Mouse (Mus musculus): ENCODE results near the gene Glra1.

DNA sequence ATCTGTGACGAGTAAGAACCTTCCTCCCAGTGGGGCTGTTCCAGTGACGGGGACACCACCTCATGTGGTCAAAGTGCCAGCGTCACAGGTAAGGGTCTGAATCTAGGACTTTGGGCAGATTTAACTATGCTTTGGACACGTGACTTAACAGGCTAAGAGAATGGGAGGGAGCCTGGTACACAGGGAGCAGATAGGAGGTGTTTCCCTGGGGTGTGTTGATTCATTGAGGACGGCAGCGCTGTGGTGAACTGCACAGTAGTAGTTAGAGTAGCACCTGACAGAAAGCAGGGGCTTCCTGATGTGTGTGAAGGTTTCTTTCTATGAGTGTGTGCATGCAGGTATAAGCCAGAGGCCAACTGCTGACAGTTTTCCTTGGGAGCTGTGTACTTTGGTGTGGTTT, 111.8 kb downstream of the Glra1 start:
- TF ChIP-seq GATA1 (IDR thresholded peaks at IDR 0.05; ENCODE audit: borderline replicate concordance, low read length) (no peak), CTCF (IDR thresholded peaks at IDR 0.05; ENCODE audit: low read depth, low read length) (no peak)
